Mouse (Mus musculus): ENCODE measurements around the gene Smco4.

DNA sequence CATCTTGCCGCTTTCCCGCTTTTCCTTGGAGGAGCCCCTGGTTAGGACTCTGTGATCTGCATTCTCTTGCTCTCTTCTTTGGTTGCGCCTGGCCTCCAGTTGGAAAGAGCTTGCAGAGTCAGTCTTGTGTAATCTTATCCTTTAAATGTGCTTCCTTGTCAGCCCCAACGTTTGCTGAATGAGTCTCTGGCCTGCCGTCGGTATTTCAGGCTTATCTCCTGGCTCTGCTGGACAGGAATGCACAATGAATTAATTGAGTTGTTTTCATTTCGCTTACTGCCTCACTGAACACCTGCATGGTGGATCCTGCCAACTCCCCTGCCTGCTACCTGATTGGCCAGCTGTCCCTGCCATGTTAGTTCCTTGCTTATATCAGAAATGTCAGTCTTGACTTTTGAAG is 19.7 kb downstream of the Smco4 start:
- TF ChIP-seq TCF12 (IDR thresholded peaks at IDR 0.05; ENCODE audit: insufficient read depth, poor library complexity, severe bottlenecking), result no peak
- TF ChIP-seq USF1 (IDR thresholded peaks at IDR 0.05; ENCODE audit: low read depth), result no peak
- no peak for TF ChIP-seq POLR2A (IDR thresholded peaks at IDR 0.05; ENCODE audit: insufficient read length, low read depth)
- no peak for TF ChIP-seq E2F4 (IDR thresholded peaks at IDR 0.05; ENCODE audit: insufficient read depth)
- TF ChIP-seq MAX (IDR thresholded peaks at IDR 0.05; ENCODE audit: low read depth), result no peak
- TF ChIP-seq CEBPB (IDR thresholded peaks at IDR 0.05; ENCODE audit: insufficient read depth, poor library complexity, severe bottlenecking), result no peak

Measured in myocyte (in vitro differentiated cells).